Mouse (Mus musculus) E14TG2a.4 (cell line): ENCODE measurements around the gene Nf1.

ENCODE experiments used
- H3K27me3 ChIP-seq: 2 replicates; pipeline ENCODE4 v1.6.1; 2014; ENCODE audit warnings: low read length, control low read depth; ENCODE audit not compliant: insufficient read depth
- H3K36me3 ChIP-seq: 2 replicates; pipeline ENCODE4 v1.6.1; 2014; ENCODE audit warnings: low read length, control low read depth; ENCODE audit not compliant: insufficient read depth
- H3K4me1 ChIP-seq: replicated peaks from 2 replicates; pipeline ENCODE4 v1.6.1; 2014; ENCODE audit warnings: low read depth, low read length, control low read depth
- H3K4me3 ChIP-seq: replicated peaks from 2 replicates; pipeline ENCODE4 v1.5.1; 2014; ENCODE audit warnings: mild to moderate bottlenecking, low read length
- H3K9me3 ChIP-seq: 2 replicates; pipeline ENCODE4 v1.6.1; 2014; ENCODE audit warnings: low read length, control low read depth
- CTCF ChIP-seq: conservative IDR thresholded peaks from 2 replicates; pipeline ENCODE4 v1.5.1; 2014; ENCODE audit warnings: low read length
- NANOG ChIP-seq: IDR thresholded peaks from 2 replicates; pipeline ENCODE4 v1.6.1; 2014; ENCODE audit warnings: borderline replicate concordance, low read length, mixed read lengths
- POU5F1 ChIP-seq: IDR thresholded peaks from 2 replicates; pipeline ENCODE4 v1.6.1; 2014; ENCODE audit warnings: low read length, borderline replicate concordance

The Nf1 gene

DNA sequence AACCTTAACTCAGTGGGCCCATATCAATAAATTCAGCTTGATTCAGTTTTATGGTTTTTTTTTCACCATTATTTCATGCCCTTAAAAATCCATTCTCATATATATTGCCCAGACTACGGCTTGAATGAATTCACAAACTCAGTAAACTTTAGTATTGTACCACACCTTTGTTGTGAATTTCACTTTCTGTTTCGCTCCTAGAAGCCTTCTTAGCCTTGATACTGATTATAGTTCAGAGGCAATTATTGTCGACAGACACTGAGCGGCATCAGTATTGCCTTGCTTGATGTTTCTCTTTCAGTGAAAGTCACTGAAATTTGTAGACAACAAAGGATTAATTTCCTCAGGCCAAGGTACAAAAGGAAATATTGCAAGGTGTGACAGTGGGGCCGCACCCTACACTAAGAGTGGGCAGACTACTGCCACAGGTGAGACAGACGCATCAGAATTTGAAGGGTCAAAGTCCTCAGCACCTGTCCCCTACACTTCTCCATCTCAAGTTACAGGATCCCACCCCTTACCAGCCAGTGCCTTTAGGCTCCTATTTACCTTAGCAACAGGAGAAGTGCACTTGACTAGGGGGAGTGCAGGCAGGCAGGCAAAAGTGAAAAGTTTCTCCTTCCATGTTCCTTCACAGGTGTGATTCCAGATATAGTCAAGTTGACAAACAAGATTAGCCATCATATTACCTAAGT is 64.3 kb downstream of the Nf1 start:
- no peaks in the 10 kb centered on the region for H3K36me3 ChIP-seq
- no peak overlapping the region for H3K4me3 ChIP-seq
- TF ChIP-seq CTCF (no peak), POU5F1 (no peak), NANOG (no peak)
- H3K27me3 ChIP-seq, result no peaks in the 10 kb centered on the region
- peaks cover 5% of the 10 kb centered on the region for H3K4me1 ChIP-seq
- H3K9me3 ChIP-seq, result no peaks in the 10 kb centered on the region

DNA sequence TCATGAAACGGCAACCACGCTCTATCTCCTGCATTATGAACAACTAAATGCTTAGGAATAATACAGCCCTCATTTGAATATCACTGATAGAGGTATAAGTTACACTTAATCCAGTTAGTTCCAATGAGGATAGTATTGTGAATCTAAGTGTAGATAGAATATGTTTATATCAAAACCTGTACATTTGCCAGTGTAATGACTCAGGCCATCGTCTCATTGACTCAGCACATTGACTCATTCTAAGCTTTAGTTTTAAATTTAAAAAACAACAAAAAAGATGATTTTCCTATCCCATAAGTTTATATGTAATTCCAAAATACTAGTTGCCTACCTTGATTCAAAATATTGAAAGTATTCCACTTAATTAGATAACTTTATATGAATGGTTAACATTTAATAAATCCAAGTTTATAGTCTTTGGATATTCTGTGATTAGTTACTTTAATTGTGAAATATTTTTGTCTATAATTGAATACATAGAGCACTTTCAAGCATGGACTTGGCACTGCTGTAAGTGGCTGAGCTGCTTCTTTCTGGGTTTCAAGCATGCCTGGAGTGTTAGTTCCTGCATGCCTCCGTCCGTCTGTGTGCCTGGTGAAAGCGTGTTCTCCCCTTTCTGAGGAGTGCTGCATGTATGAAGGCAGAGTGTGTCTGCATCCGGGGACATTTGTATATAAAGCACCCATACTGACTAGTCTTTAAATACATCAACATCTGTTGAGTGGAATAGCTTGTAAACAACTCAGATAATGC is 74.4 kb downstream of the Nf1 start:
- peaks cover 4% of the 10 kb centered on the region for H3K36me3 ChIP-seq
- no peaks in the 10 kb centered on the region for H3K4me1 ChIP-seq
- H3K9me3 ChIP-seq, result no peaks in the 10 kb centered on the region
- no peak overlapping the region for H3K4me3 ChIP-seq
- no peaks in the 10 kb centered on the region for H3K27me3 ChIP-seq
- no peak for TF ChIP-seq NANOG
- TF ChIP-seq CTCF, result no peak
- no peak for TF ChIP-seq POU5F1

DNA sequence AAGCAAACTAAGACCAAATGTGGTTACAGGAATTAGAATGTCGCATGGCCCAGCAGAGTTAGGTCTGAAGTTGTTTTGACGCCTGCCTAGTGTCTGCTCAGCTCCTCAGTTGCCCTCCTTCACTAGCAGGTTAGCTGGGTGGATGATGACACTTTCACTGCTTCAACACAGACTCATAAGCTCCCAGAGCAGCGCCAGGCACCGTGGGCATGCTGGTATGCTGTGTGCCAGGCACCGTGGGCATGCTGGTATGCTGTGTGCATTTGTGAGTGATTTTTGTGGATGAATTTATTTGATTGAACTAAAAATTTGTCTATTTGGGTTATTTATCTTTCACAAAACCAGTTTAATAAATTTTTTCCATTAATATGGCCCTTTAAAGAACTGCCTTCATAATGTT is 83.0 kb downstream of the Nf1 start:
- Histone ChIP-seq H3K36me3 (no peaks in the 10 kb centered on the region), H3K9me3 (no peaks in the 10 kb centered on the region), H3K4me1 (peaks cover 22% of the 10 kb centered on the region), H3K27me3 (no peaks in the 10 kb centered on the region), H3K4me3 (no peak overlapping the region)
- TF ChIP-seq CTCF (no peak), POU5F1 (no peak), NANOG (no peak)

DNA sequence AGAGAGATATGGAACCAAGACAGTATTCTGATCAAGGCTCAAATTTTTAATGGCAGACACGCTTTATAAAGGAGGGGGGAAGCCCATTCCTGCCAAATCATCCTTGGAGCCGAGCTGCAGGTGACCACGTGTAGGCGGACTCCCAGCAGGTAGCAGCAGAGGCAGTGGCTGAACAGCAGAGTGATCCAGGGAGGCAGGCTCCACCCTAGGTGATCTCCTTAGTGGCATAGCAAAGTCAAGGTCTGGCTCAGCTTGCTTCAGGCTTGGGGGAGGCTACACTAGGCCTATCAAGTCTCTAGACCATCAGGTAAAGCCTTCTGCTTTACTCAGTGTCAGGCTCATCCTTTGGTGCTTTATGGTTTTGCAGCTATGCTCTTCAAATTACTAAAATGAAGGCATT is 87.1 kb downstream of the Nf1 start:
- 0 out of 2 replicates have a peak overlapping the region, but pooled peaks have one; percentile 13 for H3K4me3 ChIP-seq
- H3K9me3 ChIP-seq, result no peaks in the 10 kb centered on the region
- H3K27me3 ChIP-seq, result no peaks in the 10 kb centered on the region
- peaks cover 46% of the 10 kb centered on the region for H3K4me1 ChIP-seq
- TF ChIP-seq CTCF, result no peak
- no peak for TF ChIP-seq POU5F1
- no peak for TF ChIP-seq NANOG
- no peaks in the 10 kb centered on the region for H3K36me3 ChIP-seq

DNA sequence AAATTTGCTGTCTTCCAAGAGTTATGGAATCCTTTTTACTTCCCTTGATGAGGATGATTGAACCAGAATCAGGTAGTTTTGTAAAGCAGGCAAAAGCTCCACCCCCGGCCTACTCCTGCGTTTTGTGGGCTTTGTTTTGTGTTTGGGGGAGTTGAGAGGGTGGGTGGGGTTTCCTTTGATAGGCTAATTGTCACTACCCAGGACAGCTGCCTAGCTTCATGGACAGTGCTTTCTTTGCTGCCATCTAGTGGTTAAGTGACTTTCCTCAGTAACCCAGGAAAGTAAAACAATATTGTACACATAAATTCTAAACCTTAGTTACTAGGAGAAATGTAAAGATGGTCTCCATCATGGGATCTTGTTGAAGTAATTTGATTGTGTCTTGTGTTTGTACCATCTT is 88.1 kb downstream of the Nf1 start:
- H3K27me3 ChIP-seq, result no peaks in the 10 kb centered on the region
- no peak overlapping the region for H3K4me3 ChIP-seq
- peaks cover 46% of the 10 kb centered on the region for H3K4me1 ChIP-seq
- no peaks in the 10 kb centered on the region for H3K36me3 ChIP-seq
- H3K9me3 ChIP-seq, result no peaks in the 10 kb centered on the region
- TF ChIP-seq CTCF (peak; percentile 65), POU5F1 (no peak)

DNA sequence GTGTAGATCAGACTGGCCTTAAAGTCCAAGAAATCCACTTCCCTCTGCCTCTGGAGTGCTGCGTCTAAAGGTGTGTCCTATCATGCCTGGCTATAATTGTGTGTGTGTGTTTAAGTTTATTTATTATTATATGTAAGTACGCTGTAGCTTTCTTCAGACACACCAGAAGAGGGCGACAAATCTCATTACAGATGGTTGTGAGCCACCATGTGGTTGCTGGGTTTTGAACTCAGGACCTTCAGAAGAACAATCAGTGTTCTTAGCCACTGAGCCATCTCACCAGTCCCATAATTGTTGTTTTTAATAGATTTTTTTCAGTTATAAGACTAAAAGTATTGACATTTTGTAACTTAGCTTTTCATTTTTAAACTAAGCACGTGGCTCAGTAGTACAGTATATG is 95.8 kb downstream of the Nf1 start:
- H3K27me3 ChIP-seq, result no peaks in the 10 kb centered on the region
- H3K4me3 ChIP-seq, result no peak overlapping the region
- no peaks in the 10 kb centered on the region for H3K4me1 ChIP-seq
- TF ChIP-seq CTCF (peak; percentile 16; the same call in 1 of the 2 replicates), POU5F1 (no peak)
- H3K9me3 ChIP-seq, result no peaks in the 10 kb centered on the region
- peaks cover 13% of the 10 kb centered on the region; the same call in 1 of the 2 replicates for H3K36me3 ChIP-seq

DNA sequence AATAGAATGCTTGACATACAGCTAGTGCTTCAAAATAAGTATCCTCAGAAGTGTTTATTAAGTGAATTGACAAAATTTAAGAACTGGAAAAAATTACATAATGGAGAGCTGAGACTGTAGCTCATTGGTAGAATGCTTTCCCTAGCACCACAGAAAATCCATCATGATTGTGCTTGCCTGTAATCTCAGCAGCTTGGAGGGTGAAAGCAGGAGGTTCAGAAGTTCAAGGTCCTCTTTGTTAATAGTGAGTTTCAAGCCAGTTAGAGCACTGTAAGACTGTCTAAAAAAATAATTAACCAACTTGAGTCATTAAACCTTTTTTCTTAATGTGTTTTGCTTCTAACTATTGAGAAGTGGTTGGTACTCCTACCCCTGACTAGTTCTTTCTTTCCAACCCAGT is 108.9 kb downstream of the Nf1 start:
- no peaks in the 10 kb centered on the region for H3K27me3 ChIP-seq
- H3K4me3 ChIP-seq, result no peak overlapping the region
- TF ChIP-seq CTCF (no peak), POU5F1 (no peak), NANOG (no peak)
- H3K4me1 ChIP-seq, result no peaks in the 10 kb centered on the region
- peaks cover 31% of the 10 kb centered on the region for H3K36me3 ChIP-seq
- no peaks in the 10 kb centered on the region for H3K9me3 ChIP-seq

DNA sequence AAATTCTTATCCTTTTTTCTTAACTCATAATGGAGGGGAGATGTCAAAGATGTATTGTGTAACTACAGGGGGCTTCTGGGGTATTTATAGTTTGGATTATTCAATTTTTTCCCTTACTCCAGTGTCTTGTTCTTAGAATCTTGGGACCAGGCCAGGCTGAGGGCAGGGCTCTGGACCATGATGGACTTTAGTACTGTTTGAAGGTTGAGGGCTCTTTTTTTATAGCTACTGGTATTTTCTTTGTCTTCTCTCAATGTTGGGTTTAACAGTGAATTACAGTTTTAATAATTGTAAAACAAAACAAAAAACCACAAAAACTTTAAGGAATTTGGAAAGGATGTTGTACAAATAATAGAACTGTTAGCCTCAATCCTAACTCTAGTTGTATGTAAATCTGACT is 113.5 kb downstream of the Nf1 start:
- Histone ChIP-seq H3K4me3 (no peak overlapping the region), H3K4me1 (no peaks in the 10 kb centered on the region), H3K9me3 (no peaks in the 10 kb centered on the region), H3K27me3 (no peaks in the 10 kb centered on the region), H3K36me3 (peaks cover 13% of the 10 kb centered on the region)
- TF ChIP-seq CTCF (no peak), NANOG (no peak), POU5F1 (no peak)

DNA sequence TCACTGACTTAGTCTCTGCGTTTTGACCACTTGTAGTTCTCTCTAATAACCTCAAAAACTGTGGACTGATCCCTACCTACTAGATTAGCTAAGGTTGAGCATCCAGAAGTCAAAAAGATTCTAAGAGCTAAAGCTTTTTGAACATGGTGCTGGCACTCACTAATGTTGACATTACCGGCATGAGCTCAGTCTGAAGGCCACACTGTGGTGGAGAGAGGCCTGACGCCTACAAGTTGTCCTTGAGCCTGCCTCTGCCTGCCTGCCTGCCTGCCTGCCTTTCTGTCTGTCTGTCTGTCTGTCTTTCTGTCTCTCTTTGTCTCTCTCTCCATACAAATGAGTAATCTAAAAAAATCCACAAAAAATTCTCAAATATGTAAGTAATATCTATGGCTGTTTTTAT is 118.4 kb downstream of the Nf1 start:
- peaks cover 18% of the 10 kb centered on the region for H3K36me3 ChIP-seq
- TF ChIP-seq POU5F1 (no peak), NANOG (no peak), CTCF (no peak)
- H3K9me3 ChIP-seq, result no peaks in the 10 kb centered on the region
- no peak overlapping the region for H3K4me3 ChIP-seq
- no peaks in the 10 kb centered on the region for H3K4me1 ChIP-seq
- H3K27me3 ChIP-seq, result no peaks in the 10 kb centered on the region
